Mouse (Mus musculus): Measurements from ENCODE around the gene Apoa2.

DNA sequence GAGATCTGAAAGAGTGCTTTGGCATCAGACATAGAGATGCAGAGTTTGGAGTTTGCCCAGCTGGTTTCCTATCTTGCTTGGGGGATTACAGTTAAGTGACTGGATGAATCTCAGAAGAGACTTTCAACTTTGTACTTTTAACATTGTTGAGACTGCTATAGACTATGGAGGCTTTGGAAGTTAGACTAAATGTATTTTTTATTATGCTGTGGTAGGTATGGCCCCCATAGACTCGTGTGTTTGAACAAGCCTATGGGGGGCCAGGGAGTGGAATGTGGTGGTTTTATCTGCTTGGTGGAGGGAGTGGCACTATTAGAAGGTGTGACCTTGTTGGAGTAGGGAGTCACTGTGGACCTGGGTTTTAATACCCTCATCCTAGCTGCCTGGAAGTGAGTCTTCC lies 25.3 kb upstream of the Apoa2 start:
- TF ChIP-seq CTCF (IDR thresholded peaks at IDR 0.05; ENCODE audit: borderline replicate concordance, extremely low read depth, insufficient read depth, insufficient read length) = no peak
- no peak for TF ChIP-seq POLR2A (IDR thresholded peaks at IDR 0.05; ENCODE audit: borderline replicate concordance, extremely low read depth, insufficient read depth, insufficient read length, poor library complexity, severe bottlenecking)

Data from brain, embryonic 14.5 days (tissue).